Mouse (Mus musculus) large intestine, adult 2 months (tissue): Measurements from ENCODE around the gene Pax7. TPM values are rescaled to one million over a fixed set of nuclear protein-coding genes. Genes with fewer than 3 reads are reported as not detected.

Source experiments
- DNase-seq: peaks from one replicate; pipeline ENCODE4 v3.0.0-alpha.2; 2012; ENCODE audit warnings: low read depth, low spot score
- WGBS: fragments of 180-500 bp; shearing (Covaris S2); methylation state at CpG from one replicate; pipeline ENCODE4 v1.1.7; 2018; 5-methylcytosine and 5-hydroxymethylcytosine counted together
- polyA plus RNA-seq: library from polyadenylated mRNA; depleted of rRNA; stranded (reverse); fragments of >200 nt; gene quantifications from 2 replicates; pipeline ENCODE4 v1.2.3, GENCODE M21; 2012; rRNA removed

Pax7 gene
- polyA plus RNA-seq, 1 experiment: not detected

DNA sequence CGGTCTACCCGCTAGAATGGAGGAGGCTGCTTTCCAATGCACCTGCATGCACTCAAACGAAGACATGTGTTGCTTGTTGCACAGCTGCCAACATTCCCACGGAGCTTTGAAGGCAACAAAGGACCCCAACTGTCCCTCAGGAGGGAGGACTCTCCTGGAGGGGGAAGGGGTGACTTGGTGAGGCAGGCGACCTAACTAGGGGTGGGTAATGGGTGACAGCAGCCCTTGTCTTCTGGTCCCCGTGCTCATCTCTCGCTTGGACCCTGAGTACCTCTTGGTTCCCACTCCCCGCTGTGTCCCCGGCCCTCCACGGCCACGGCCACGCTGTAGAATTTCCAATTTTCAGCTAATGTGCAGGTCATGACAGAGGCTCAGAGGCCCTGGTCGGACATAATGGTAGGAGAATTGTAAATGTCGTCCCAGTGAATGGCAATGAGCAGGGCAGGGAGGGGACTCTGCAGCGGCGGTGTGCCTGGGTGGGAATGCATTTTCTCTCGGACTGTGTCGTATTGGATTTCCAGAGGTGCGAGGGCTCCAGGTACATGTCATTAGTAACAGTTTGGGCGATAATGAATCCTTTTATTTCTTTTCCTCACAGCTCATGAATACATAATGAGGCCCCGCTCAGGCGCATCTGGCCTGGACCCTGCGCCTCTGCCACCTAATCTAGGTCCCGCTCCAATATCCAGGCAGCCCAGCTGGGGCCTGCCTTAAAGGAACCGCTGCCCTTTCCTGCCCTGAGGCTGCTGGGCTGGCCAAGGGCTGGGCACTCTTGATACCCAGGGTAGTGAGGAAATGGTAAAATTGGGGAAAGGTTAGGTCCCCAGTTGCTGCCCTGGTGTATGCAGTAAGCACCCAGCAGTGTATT is 122.6 kb downstream of the Pax7 start:
- WGBS: 52% methylated on average over 25 of the region's 25 CpGs
- DNase-seq: no peak

DNA sequence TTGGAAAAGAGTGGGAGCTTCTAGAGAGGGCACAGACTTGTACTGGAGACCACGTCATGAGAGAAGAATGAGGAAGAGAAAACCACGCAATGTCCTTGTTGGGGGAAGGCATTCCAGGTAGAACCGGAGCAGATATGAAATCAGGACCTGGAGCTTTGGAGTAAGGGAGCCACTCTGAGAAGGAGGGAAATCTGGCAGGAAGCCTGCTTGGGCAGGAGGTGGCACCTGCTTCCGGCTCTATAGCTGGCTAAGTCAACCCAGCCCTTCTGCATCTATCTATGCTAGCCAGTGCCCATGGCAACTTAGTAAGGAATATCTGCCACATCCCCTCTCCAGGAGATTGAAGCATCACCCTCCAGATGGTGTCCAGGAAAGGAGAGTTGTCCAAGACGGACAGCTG is 127.3 kb downstream of the Pax7 start:
- WGBS: 69% methylated on average over 5 of the region's 5 CpGs

DNA sequence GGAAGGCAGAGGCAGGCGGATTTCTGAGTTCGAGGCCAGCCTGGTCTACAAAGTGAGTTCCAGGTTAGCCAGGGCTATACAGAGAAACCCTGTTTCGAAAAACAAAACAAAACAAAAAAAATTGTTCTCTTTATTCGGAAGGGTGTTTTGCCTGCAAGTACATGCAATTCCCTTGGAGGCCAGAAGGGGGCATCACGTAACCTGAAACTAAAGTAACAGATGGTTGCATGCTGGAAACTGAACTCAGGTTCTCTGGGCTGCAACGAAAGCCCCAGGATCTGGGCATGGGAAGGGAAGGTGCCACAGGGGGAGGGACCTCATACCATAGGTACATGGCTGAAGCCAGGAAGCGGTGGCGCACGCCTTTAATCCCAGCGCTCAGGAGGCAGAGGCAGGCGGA is 129.9 kb downstream of the Pax7 start:
- DNase-seq: no peak
- WGBS: 79% methylated on average over 11 of the region's 11 CpGs

More for the DNA sequence above, 127.3 kb downstream of the Pax7 start:
- DNase-seq: no peak

DNA sequence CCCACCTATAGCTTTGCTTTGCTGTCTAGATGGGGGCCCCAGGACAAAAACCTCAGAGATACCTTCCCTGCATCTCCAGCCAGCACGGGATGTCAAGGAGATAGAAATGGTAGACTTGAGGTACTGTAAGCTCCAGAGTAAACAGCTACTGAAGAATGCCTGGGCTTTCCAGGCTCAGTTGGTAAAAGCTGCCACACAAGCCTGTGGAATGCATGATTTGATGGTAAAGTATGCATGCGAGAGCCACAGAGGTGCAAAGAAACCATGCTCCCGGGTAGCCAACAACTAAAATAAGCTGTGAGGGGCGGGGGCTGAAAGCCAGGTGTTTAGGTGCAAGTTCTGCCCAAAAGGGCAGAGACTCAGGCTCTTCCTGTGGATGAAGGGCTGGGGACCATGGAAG is 130.4 kb downstream of the Pax7 start:
- 48% methylated on average over 4 of the region's 4 CpGs for WGBS

DNA sequence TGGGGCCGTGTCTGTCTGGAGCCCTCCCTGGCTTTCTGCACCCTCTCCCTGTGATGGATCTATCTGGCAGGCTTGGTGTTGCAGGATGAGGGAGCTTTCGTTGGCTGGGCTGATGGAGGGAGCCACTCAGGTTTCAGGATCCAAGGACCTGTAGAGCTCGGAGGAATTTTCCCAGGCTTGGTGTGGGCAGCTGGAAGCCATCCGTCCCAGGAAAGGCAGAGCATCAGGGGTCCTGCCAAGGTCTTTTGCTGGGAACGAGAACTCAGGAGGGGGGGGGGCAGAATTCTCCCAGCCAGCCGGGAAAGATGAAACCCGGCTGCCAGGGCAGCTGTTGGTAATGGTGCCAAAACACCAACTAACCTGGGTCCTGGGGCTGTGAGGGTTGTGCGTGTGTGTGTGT is 134.7 kb downstream of the Pax7 start:
- DNase-seq: no peak
- WGBS: 64% methylated on average over 8 of the region's 8 CpGs

More for the DNA sequence above, 130.4 kb downstream of the Pax7 start:
- DNase-seq: no peak

DNA sequence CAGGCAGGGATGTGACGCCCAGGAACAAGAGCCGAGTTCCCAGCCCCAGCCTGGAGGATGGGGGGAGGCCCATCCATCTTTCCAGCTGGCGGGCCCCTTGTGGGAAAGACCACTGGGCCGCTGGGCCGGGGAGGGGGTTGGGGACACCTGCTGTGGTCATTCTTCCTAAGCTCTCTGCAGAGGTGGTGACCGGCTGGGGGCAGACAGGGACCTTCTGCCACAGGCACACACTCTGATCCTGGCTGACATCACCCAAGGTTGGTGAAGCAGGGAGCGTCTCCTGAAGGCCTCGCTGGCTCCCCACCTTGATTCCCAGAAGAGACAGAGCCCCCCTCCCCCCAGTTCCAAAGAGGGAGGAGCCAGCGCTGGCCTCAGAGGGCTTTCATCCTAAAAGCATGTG is 135.6 kb downstream of the Pax7 start:
- no peak for DNase-seq
- WGBS: 6% methylated on average over 9 of the region's 9 CpGs

DNA sequence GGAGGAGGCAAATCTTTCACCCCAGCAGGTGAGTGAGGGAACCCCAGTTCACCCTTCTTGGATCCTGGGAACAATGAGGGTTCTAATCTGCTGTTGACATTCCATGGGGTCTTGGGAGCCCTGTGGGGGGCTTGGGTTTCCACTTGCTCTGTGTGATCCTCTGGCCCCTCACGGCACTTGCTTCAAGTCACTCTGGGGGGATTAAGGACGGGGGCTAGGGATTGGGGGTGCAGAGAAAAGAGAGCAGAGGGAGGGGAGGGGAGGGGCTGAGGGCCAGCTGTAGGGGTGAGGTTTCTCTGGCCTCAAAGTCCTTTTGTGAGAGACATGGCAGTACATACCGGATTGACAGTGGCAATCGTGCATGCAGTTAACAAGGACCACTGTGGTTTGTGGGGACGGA is 140.0 kb downstream of the Pax7 start:
- DNase-seq: no peak
- 41% methylated on average over 5 of the region's 5 CpGs for WGBS

DNA sequence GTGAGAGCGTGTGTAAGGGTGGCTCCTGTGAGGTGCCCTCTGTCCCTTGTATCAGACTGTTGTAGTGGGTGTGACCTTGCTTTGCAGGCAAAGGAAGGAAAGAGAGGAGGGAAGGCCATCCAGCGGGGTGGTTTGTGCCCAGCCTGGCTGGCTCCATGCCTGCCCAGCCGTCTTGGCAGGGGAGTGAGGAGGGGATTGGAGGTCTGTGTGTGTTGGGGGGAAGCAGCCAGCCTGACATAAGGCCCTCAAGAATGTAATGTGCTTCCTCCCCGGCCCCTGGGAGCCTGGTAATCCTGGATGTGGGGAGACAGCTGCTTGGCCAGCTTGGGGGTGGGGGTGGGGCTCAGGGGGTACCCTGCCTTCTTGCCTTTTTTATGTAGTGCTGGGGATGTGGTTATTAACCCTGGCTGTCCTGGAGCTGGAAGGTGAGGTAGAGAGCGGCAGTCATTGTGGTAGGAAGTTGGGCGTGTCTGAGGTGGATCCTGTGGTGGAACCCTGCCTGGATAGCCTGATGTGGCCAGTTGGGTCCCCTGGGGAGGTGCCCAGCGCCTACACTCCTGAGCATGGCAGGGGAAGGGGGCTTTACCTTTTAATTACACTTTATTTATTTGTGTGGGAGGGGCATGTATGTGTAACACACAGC is 143.6 kb downstream of the Pax7 start:
- WGBS: 33% methylated on average over 7 of the region's 7 CpGs

DNA sequence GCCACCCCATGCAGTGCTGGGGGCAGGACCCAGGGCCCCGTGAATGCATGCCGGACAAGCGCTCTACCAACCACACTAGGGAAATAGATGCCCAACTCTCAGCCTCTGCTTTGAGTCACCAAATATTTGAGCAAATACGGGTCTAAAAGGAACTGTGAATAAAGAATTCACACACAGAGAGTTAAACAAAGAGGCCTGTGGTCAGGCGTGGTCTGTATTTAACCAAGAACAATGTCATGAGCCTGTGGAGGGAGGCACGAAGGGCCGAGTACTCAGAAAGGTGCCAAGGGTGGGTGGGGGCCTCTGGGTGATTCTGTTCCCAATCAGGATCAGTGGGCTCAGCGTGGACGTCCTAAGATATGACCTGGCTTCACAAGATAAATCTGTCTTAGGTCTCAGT is 145.3 kb downstream of the Pax7 start:
- 68% methylated on average over 9 of the region's 9 CpGs for WGBS
- DNase-seq: no peak

More for the DNA sequence above, 143.6 kb downstream of the Pax7 start:
- DNase-seq: no peak

Other genes with a start within 250 kb of the Pax7 start
- gene Gm21969, start 230.3 kb downstream of the Pax7 start, polyA plus RNA-seq: not detected in 2 replicates
- 23.3 and 53.1 TPM in 2 replicates for gene Aldh4a1, start 210.7 kb downstream of the Pax7 start, polyA plus RNA-seq
- 0.11 TPM in 1 of 2 replicates, not detected in the other for gene Tas1r2, start 180.0 kb downstream of the Pax7 start, polyA plus RNA-seq
- gene Klhdc7a, start 134.5 kb upstream of the Pax7 start, polyA plus RNA-seq: 0.52 and 0.85 TPM in 2 replicates